Mouse (Mus musculus) thymus, postnatal 10 days (tissue): Measurements from ENCODE around the gene Fnbp1.
"Not testable (repeated sequence)": the region's sequence is repeated elsewhere in the genome, so short reads cannot be mapped to it uniquely, and the experiment has no call there.

Experiments used
- DNase-seq, 2 experiments: peaks; one replicate each; pipeline ENCODE4 v3.0.0; 2021; ENCODE audit warnings: low spot score in 2 of 2

The Fnbp1 gene

DNA sequence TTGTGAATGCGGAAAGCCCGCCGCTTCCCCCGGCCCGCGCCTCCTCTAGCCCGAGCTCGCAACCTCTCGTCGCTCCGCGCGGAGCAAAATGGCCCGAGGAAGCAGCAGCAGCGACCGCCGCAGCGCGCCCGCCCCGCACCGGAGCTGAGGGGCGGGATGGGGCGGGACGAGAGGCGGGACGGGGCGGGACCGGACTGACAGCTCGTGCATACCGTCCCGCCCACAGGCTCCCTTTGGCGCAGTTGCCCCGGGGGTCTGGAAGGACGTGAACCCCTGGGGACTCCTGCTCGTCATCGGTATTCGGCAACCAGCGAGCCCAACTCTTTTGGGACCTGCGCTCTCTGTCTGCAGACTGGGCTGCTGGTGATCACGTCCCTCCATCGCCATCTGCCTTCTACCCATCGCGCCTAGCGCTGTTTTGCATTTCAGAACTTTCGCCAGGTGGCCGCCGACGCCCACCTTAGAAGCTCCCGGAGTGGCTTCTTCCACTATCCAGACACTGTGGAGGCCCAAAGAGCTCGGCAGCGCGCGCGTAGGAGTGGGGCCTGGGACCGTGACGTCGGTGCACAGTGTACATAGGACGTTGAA is at the start of gene Fnbp1:
Gene Fnbp1, minus strand, starts transcription at position 142 of the 588 bp plus-strand sequence.
- DNase-seq, result peak; percentile 86 to 90

DNA sequence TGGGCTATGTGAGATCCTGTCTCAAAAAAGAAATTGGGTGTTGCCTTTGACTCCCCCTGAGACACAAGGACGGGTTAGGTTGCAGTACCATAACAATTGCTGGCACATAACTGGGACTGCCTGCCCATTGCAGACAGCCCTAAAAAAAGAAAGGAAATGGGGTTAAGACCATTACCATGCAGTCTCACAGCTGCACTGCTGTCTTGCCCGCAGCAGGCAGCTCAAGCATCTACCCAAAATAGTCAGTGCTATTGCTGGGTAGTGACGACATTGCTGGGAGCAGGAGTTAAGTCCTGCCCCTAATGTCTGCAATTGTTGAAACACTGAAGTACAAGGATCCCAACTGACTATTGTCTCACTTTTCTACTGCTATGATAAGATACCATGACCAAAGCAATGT is 47.8 kb upstream of the Fnbp1 start:
- DNase-seq, result no peak

DNA sequence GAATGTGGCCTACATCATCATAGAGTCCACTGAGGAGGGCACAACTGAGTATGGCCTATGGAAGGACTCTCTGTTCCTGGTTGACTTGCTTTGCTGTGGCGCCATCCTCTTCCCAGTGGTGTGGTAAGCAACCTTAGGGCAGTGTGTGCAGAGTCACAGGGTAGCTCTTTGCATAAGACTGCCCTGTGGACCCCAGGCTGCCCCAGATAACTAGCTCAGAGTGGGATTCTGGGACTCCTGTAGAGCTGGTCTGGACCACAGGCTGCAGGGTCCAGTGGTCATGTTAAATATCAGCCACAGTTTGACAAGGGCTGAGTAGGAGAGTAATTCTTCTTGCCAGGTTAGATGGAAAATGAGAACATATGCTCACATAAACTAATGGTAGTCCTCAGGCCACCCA is 46.9 kb upstream of the Fnbp1 start:
- DNase-seq, result no peak

DNA sequence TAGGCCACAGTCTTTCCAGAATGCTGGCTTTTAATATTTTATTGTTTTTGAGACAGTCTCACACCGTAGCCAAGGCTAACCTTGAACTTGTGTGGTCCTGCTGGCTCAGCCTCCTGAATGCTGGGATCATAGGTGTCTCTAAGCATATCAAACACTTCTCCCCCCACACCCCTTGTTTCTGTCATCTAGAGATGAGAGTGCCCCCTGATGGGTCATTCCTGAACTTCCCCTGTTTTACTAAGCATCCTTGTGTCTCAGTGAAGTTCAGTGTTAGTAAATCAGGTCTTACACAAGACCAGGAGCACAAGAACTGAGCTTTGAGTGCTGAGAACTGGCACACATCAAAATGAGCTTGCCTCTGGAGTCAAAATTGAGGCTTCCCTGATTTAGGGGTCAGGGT is 42.0 kb upstream of the Fnbp1 start:
- DNase-seq, result peak in 1 of 2 experiments; percentile 25

DNA sequence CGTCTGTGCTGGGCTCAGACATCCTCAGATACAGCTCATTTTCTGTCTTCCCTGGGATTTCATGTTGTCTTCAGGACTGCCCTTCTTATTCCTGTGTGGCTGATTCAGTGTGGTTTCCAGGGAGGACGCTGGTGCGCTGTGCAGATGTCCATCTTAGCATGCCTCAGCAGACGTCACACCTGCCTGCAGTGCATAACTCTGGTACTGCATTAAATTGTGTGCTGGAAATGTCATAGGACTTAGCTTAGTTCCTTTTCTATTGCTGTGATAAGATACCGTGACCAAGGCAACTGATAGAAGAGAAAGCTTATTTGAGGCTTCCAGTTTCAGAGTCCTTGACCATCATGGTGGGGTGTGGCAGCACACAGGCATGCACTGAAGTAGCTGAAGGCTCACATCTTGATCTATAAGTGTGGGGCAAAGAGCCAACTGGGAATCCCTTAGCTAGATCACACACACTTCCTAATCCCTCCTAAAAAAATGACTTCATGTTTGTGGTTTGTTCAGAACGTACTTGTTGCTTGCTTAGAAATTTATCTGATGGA is 41.0 kb upstream of the Fnbp1 start:
- DNase-seq, result no peak

DNA sequence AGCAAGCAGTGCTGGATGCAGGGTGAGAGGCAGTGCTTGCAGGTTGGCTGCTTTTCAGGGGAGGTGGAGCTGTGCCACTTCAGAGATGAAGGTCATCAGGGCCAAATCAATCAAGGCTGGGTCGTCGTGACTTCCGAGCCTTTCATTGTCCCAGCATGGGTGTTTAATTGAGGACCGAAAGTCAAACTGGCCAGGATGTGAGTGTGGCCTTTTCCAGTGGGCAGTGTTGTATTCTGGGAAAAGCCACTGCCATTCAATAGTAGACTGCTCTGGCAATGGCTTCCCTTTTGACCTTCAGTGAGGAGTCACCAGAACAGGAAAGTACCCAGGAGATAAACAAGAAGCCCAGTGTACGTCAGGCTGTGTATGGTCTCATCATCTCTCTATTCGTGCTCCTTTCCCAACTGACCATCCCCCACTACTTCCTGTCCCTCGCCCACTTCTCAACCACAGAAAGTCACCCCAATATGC is 38.3 kb upstream of the Fnbp1 start:
- DNase-seq, result no peak

DNA sequence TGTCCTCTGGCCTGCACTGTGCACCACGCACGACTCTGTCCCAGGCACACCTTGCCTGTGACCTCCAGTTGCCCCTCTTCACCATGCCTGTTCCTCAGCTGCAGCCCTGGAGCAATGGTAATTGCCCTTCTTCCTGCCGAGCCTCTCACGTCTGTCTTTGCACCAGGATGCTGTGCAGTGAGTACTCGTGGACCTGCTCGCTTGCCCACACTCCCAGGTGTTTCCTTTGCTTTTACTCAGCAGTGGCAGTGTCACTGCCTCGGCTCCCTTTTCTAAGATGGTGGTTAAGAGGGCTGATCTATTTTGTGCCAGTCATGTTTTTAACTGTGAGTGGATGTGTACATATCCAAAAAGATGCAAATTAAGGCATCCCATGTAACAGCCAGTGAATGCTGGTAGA is 37.7 kb upstream of the Fnbp1 start:
- peak; percentile 25 to 34 for DNase-seq

DNA sequence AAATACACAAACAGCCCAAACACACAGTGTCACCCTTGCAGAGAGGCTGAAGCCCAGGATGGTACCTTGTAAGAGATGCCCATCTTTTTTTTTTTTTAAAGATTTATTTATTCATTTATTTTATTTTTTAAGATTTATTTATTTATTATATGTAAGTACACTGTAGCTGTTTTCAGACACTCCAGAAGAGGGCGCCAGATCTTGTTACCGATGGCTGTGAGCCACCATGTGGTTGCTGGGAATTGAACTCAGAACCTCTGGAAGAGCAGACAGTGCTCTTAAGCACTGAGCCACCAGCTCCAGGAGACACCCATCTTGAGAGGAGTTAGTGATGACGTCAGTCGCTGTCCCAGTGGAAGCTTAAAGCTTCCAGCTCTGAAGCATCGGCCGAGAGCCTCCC is 36.8 kb upstream of the Fnbp1 start:
- peak in 1 of 2 experiments; percentile 37 for DNase-seq

DNA sequence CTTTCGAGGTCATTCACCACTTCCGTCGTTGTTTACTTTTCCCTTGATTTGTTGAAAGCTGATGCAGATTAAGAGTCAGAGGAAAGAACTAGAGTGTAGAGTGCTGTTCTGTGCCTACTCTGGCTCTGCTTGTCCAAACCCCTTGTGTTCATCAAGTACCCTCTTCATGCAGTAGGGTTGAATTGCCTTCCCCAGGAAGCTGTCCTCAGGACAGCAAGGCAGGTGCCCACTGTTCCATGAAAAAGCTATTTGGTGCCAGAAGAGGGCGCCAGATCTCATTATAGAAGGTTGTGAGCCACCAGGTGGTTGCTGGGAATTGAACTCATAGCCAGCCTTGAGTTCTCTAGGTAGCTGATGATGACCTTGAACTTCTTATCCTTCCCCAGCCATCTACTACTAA is 31.5 kb upstream of the Fnbp1 start:
- DNase-seq, result peak in 1 of 2 experiments; percentile 18

DNA sequence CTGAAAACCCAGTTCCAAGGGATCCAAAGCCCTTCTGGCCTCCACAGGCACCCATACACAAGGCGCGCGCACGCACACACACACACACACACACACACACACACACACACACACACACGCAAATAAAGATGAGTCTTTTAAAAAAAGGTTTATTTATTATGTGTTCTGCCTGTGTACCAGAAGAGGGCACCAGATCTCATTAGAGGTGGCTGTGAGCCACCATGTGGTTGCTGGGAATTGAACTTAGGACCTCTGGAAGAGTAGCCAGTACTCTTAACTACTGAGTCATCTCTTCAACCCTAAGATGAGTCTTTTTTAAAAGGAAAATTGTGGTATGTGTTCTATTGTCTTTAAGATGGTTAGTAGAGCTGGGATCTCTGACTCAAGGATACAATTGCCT is 30.7 kb upstream of the Fnbp1 start:
- no peak for DNase-seq

DNA sequence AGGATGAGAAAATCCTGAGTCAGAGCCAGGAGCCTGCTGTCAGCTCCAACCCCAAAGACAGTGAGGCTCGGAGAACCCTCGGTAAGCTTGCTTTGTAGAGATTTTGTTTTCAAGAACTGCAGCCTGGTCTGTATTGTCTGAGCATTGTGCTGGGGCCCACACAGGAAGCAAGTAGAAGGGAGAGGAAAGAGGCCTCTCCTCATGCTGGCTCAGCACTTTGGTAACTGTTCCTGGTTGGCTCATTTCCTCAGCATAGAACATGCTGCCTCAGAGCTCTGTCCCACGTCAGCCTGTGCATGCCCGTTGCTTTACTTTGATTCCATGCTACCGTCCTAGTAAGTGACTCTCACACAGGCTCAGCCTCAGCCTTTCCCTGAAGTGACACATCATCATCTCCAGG is 30.2 kb upstream of the Fnbp1 start:
- peak; percentile 19 to 53 for DNase-seq

DNA sequence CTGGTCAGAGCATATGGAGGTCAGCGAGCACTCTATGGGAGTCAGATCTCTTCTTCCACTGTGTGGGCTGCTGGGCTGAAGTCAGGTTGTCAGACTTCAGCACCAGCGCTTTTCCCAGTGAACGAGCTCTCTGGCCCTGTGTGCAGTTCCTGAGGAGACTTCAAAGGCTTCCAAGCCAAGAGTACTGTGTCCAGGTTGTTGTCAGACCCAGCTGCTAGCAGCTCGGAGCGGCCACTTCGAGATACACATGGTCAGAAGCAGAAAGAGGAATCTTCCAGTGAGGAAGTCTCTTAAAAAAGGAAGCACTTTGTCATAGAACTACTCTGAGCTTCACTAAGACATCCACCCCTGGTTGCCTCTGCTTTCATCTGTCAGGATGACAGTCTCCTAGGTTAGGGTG is 28.4 kb upstream of the Fnbp1 start:
- DNase-seq, result no peak

DNA sequence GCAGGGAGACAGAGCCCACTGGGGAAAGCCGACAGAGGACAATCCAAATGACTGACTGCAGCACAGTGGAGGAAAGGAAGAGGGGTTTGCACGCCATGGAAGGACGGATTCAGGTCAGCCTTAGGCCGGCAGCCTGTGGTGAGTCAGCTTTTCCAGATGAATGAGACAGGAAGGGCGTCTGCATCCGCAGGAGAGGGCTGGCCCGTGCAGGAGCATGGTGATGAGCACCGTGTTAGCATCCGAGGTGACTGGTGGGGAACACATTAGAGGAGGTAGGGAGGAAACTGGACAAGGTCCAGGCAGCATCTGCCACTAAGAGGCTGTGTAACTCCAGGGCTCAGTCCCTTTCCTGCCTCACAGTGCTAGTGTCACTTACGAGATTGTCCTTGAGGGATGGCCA is 27.2 kb upstream of the Fnbp1 start:
- DNase-seq, result no peak

DNA sequence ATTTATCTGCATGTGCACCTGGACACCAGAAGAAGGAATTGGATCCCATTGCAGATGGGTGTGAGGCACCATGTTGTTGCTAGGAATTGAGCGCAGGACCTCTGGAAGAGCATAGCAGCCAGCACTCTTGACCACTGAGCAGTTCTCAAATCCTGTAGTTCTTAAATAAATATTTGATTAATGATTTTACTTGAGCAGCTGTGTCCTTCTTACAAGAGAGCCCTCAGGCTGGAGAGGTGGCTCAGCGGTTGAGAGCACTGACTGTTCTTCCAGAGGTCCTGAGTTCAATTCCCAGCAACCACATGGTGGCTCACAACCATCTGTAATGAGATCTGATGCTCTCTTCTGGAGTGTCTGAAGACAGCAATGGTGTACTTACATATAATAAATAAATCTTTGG is 25.8 kb upstream of the Fnbp1 start:
- DNase-seq, result not testable (repeated sequence)

DNA sequence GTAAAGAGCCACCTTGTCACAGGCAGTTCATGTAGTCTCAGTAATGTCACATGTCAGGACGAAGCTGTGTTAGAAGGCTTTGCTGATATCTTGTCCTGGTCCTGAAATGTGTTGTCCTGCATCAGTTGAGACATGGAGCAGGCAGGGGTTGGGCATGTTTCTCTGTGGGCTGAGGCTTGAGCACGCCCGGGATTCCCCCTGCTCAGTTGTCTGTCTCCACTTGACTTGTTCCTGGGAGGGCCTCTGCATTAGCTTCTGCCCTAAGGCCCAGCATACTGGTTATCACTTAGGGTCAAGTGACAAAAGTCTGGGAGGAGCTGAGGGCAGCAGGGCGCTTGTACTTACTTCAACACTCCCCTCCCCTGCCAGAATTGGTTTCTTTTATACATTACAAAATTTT is 23.7 kb upstream of the Fnbp1 start:
- DNase-seq, result no peak

DNA sequence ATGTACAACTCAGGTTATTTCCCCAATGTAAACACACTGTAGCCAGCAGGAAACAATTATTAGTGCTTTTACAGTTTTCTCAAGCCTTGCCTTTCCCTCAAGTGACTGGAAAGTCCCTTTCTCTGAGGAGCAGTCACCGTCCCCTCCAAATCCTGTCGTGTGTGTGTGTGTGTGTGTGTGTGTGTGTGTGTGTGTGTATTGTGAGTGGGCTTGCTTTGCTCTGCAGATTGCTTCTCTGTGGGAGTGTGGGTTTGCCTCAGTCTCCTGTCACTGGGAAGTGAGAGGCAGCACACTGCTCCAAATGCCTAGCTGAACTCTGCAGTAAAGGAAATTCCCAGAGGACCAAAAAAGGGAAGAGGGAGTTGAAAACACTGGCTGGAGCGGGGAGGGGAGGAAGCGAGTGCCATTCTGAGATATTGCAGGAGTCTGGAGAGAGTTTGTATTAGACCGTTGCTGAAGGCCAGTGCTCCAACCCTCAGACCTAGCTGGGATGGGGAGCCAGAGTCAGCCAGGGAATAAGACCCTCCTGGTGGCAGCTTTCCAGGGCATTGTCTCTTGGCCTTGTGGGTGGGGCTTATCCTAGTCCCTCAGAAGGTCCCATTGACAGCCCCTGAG is 23.1 kb upstream of the Fnbp1 start:
- DNase-seq, result no peak

DNA sequence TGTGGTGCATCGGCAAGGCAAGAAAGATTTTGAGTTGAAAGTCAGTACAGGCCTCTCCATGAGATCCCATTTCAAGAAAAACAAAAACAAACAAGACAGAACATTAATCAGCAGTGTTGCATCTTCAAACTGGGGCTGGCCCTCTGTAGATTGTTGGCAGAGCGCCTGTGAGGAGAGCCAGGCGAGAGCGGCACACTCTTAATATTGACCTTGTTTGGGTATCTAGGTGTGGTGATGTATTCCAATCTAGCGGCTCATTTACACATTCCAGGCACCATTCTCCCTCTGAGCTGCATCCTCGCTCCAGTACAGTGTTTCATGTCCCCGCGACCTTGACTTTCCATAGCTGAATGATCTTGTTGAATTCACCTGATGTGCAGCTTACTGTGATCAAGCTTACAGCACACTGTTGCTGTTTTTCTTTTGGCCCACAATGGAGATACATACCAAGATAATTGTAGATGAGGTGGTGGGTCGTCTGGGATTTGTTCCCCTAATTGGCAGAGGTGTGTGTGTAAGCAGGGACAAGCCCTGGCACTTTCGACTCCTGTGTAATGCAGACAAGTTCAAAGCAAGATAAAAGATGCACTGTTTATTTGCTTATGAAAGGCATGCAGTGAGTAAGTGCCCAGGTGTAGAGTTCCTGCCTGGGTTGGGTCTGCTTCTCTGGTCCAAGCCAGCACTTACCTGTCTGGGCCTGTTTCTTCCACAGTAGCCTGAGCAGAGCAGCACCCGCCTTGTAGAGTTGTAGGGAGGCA is 21.7 kb upstream of the Fnbp1 start:
- no peak for DNase-seq

DNA sequence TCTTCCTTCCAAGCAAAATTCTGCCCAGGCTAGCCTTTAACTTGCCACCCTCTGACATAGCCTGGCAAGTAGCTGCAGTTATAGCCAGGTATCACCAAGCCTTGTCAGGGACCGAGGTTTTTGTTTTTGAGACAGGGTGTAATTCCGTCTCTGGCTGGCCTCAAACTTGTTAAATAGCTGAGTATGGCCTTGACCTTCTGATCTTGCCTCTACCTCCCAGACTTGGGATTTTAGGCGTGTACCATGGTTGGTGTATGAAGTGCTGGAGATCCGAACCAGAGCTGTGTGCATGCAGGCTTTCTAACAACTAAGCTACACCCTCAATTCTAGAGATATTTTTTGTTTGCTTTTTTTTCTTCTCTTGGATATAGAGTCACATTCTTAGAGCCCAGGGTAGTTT is 19.8 kb upstream of the Fnbp1 start:
- DNase-seq, result no peak

DNA sequence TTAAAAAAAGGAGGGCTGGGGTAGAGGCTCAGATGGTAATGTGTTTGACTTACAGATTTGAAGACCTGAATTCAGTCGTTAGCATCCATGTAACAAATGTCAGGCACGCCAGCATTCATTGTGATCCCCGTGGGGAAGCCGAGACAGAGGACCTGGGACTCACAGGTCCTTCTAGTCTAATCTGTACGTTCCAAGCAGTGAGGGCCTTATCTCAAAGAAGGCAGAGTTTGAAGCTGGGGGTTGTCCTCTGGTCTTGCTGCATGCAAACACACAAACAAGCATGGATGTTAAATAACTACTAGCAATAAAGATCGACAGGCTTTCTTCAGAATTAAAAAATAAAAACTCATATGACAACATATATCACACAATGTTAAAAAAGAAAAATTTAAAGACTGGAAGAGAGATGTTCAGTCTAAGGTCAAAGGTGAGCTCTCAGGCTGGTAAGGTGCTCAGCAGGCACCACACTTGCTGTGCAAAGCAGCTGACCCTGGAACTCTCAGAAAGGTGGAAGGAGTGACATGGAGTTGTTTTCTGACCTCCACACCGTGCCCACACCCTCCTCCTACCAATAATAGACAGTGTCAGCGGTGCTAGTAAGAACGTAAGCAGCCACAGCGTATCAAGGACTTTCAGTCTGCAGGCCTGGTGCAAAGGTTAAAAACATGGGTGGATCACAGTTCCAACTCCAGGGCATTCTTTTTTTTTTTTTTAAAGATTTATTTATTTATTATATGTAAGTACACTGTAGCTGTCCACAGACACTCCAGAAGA is 18.5 kb upstream of the Fnbp1 start:
- DNase-seq, result no peak

DNA sequence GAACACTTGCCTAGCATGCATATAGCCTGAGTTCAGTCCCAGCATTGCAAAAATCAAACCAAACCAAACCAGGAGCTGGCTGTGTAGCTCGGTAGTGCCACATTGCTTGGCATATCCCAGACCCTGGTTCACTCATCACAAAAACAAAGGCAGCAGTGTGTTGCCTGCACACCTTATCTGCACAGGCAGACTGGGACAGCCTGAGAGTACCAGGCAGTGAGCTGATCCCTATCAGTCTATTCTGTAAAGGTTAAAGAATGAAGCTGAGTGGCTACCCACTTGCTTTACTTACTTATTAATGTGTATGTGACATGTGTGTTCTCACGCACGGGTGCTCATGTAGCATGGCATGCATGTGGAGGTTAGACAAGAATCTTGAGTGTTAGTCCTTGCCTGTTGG is 15.0 kb upstream of the Fnbp1 start:
- no peak for DNase-seq

DNA sequence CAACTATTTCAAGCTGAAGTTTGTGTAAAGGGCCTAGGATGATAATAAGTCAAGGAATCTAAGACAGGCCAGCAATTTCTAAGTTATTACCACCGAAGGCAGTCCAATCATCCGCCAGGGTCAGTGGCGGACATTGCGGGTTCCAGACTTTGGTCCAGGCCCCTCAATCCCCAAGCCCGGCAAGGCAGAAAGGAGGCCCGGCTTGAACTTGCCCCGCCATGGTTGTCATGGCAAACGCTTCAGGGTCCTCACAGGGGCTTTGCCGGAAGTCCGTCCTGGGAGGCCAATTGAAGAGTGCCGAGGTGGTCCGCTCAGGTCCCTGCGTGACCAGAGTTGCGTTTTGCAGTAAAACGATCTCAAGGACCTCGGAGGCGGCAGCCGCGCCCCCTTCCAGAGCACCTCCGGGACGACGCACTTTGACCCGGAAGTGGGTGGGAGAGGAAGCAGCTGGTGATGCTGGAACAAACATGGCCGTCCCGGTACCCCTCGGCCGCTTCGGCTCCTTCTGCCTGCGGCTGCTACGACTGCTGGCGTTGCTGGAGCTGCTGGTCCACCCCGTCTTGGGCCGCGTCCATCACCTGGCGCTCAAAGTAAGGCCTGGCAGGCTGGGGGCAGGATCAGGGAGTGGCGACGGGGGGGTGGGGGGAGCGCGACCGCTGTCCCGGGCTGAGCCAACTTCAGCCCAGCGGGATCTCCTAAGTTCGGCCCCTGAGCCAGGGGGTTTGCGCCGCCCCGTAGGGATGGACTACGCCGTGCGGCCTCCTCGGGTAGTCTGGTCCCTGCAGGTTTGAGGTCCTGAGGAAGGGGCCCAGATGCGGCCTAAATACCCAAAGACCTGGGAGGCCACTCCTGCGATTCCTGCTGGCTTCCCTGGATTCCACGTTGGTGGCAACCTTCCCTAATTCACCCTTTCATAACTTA is 10.3 kb upstream of the Fnbp1 start, which contains the start of gene Gpr107:
Gene Gpr107, plus strand, starts transcription at position 425 of the 921 bp plus-strand sequence.
- DNase-seq, result peak; percentile 77 to 79
